Mouse (Mus musculus) kidney, embryonic 16.5 days (tissue): ENCODE measurements around the gene Csnk2a2. TPM values are rescaled to one million over a fixed set of nuclear protein-coding genes. Genes with fewer than 3 reads are reported as not detected.
A peak's percentile ranks its signal among the peaks of the same experiment; 100 is the strongest.

Experiments
- ATAC-seq: fragments of 200-750 bp; cut with Nextera tagmentation; 2 replicates; pipeline ENCODE4 v1.8.0; 2017; ENCODE audit warnings: moderate TSS enrichment; ENCODE audit not compliant: low FRiP score, low TSS enrichment
- H3K27ac ChIP-seq: fragments of 300-500 bp; sonication (generic); 2 replicates; pipeline ENCODE4 v1.5.1; 2014; ENCODE audit warnings: low read length
- H3K27me3 ChIP-seq: fragments of 300-500 bp; sonication (generic); 2 replicates; pipeline ENCODE4 v1.6.1; 2014; ENCODE audit warnings: low read length, control low read depth, mixed read lengths; ENCODE audit not compliant: insufficient read depth
- H3K36me3 ChIP-seq: fragments of 300-500 bp; sonication (generic); 2 replicates; pipeline ENCODE4 v1.6.1; 2014; ENCODE audit warnings: low read length, control low read depth, mixed read lengths; ENCODE audit not compliant: insufficient read depth
- H3K4me1 ChIP-seq: fragments of 300-500 bp; sonication (generic); 2 replicates; pipeline ENCODE4 v1.6.1; 2014; ENCODE audit warnings: low read length, control low read depth, mixed read lengths; ENCODE audit not compliant: insufficient read depth
- H3K4me2 ChIP-seq: fragments of 300-500 bp; sonication (generic); replicated peaks from 2 replicates; pipeline ENCODE4 v1.6.1; 2014; ENCODE audit warnings: low read depth, low read length
- H3K4me3 ChIP-seq: fragments of 300-500 bp; sonication (generic); 2 replicates; pipeline ENCODE4 v1.5.1; 2014; ENCODE audit warnings: mild to moderate bottlenecking, low read length
- H3K9ac ChIP-seq: fragments of 300-500 bp; sonication (generic); replicated peaks from 2 replicates; pipeline ENCODE4 v1.6.1; 2014; ENCODE audit warnings: low read length
- H3K9me3 ChIP-seq: fragments of 300-500 bp; sonication (generic); 2 replicates; pipeline ENCODE4 v1.6.1; 2016; ENCODE audit warnings: low read length, control low read depth
- WGBS: fragments of 180-500 bp; shearing (Covaris S2); extraction: QIAGEN DNeasy Blood & Tissue Kit; methylation state at CpG from one replicate; pipeline ENCODE4 v1.1.7; 2014; 5-methylcytosine and 5-hydroxymethylcytosine counted together
- polyA plus RNA-seq: library from polyadenylated mRNA; unstranded; fragments of >200 nt; fragmentation: Nextera tagmentation; extraction: Ambion mirVana; gene quantifications from 2 replicates; pipeline ENCODE4 v1.2.1, GENCODE M21; 2015

Csnk2a2 gene
- polyA plus RNA-seq, 1 experiment from 2014 or later: 8.0 TPM

DNA sequence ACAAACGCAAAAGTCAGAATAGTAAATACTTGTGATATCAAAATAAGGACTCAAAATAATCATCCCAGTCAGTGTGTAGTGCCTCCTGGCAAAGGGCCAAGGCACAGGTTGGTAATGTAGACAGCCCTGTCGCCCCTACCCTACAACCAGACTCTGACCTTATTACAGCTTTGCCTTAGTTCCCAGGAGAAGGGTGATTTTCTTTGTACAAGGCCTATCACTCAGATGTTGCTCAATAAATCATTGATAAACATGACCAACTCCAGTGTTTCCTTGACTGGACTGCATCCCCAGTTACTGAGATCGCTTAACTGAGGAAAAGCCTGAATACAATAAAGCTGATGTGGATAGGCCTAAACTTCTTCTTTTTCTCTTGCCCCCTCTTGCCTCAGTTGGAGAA is 57.4 kb downstream of the Csnk2a2 start:
- Histone ChIP-seq H3K4me2 (peak overlapping the region; percentile 69; the same call in 1 of the 2 replicates), H3K36me3 (no peaks in the 10 kb centered on the region), H3K9me3 (no peaks in the 10 kb centered on the region), H3K4me1 (peaks cover 43% of the 10 kb centered on the region), H3K4me3 (no peak overlapping the region), H3K27ac (no peak overlapping the region), H3K27me3 (no peaks in the 10 kb centered on the region), H3K9ac (no peak overlapping the region)
- WGBS: 73% methylated on average over 3 of the region's 3 CpGs
- no peak for ATAC-seq

DNA sequence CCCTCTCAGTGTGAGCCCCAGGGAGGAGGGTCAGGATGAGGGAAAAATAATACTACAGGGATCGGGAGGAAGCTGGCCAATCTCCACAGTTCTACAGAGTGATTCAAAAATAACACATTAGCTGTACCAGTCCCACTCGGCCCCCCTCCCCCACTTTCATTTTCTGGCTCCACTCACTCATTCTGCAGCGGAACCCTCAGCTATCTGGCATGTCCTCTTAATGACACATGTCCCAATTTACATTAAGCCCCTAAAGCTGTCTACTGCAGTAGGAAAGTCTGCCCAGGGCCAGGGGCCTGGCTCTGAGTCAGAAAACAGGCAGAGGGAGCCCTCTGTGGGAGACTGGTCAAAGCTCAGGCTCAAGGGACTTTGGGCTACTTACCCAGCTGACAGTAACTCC is 59.9 kb downstream of the Csnk2a2 start:
- Histone ChIP-seq H3K27me3 (no peaks in the 10 kb centered on the region), H3K4me1 (peaks cover 53% of the 10 kb centered on the region), H3K36me3 (no peaks in the 10 kb centered on the region), H3K4me3 (no peak overlapping the region), H3K9ac (peak overlapping the region; percentile 24), H3K9me3 (no peaks in the 10 kb centered on the region), H3K4me2 (0 out of 2 replicates have a peak overlapping the region, but pooled peaks have one; percentile 2), H3K27ac (peak overlapping the region; percentile 5; the same call in 1 of the 2 replicates)
- WGBS: 23% methylated on average over 3 of the region's 3 CpGs
- ATAC-seq: no peak

DNA sequence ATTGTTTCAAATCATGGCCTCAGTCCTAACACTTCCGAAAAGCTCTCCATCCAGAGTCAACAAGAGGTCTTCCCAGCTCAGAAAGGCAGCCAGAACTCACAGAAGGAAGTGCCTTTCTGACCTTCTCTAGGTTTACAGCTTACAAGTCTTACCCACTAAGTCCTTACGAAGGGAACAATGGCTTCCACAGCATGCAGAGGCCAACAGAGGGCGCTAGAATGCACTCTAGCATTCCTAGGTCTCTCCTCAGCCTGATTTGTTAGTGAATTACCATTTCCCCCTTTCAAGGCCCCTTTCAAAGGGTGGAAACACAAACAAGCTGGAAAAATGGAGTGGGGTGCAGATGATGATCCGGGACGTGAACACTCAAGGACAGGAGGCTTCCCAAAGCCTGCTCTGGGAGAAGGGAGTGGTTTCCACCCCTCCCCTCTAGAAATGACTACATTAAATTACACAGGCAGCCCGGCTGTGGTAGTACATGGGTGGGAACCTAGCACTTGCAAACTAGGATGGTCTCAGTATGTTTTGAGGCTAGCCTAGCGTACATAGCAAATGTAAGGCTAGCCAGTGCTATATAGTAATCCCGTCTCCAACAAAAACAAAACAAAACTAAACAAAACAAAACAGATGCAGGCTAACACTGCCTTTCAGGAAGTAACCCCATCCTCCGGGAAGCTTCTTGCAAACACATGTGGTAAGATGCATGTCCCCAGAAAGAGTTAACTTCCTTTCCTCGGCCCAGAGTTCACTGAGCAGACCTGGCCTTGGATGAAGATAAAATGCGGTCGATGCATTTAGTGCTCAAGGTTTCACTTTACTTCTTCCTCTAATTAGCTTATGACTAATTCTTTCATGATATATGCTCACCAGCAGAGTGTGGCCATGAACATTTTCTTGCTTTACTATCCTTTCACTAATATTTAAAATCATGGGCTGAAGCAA is 62.0 kb downstream of the Csnk2a2 start:
- Histone ChIP-seq H3K4me1 (peaks cover 43% of the 10 kb centered on the region), H3K4me3 (0 out of 2 replicates have a peak overlapping the region, but pooled peaks have one; percentile 4)
- ATAC-seq: peak; percentile 39

DNA sequence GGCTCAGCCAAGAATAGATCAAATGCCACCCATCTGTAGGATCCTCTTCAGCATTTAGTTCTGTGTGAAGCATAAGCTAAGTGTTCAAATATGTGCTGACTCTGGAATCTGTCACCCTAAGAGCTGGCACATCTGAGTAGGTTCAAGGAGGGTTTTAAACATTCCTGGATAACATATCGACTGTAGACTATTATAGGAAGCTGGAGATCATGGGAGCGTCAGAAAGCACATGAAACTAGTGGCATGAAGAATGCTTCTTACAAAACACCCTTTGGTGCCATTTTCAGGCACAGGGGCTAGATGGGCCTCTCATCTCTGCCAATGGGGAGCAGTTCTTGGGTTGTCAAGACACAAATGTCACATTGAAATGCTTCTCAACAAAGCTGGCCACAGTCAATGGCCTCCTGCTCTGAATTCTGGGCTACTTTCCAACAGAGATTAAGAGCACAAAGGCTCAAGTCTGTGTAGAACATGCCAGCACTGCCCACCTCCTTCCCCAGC is 63.0 kb downstream of the Csnk2a2 start:
- Histone ChIP-seq H3K9ac (no peak overlapping the region), H3K9me3 (no peaks in the 10 kb centered on the region), H3K4me3 (no peak overlapping the region), H3K27ac (peak overlapping the region; percentile 61), H3K36me3 (peaks cover 12% of the 10 kb centered on the region), H3K4me2 (no peak overlapping the region), H3K27me3 (no peaks in the 10 kb centered on the region), H3K4me1 (peaks cover 34% of the 10 kb centered on the region)
- 64% methylated on average over 2 of the region's 2 CpGs for WGBS
- ATAC-seq: no peak

More for the DNA sequence above, 62.0 kb downstream of the Csnk2a2 start:
- Histone ChIP-seq H3K9me3 (no peaks in the 10 kb centered on the region), H3K36me3 (peaks cover 2% of the 10 kb centered on the region), H3K27ac (peak overlapping the region; percentile 82), H3K27me3 (no peaks in the 10 kb centered on the region), H3K9ac (0 out of 2 replicates have a peak overlapping the region, but pooled peaks have one; percentile 35), H3K4me2 (peak overlapping the region; percentile 39)
- WGBS: 23% methylated on average over 12 of the region's 12 CpGs

DNA sequence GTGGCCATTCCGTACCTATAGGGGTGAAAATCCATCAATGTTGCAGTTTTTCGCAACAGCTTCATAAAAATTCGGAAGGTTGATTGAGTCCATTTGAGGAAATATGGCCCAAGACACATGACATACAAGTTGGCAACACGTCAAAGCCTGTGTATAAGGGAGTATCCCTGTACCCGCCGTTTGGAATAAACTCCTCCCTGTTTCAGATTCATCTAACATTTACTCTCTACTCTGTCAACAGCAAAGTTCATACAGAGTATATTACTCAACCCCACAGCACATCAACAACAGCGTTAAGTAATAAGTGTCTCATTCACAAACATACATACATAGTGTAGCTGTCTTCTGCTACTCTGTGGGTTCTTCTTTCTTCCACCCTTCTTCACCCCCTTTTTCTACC is 65.2 kb downstream of the Csnk2a2 start:
- peaks cover 26% of the 10 kb centered on the region for H3K4me1 ChIP-seq
- H3K27me3 ChIP-seq: no peaks in the 10 kb centered on the region
- no peak for ATAC-seq
- H3K9me3 ChIP-seq: no peaks in the 10 kb centered on the region
- no peak overlapping the region for H3K27ac ChIP-seq
- 82% methylated on average over 7 of the region's 7 CpGs for WGBS
- H3K9ac ChIP-seq: no peak overlapping the region
- H3K4me2 ChIP-seq: no peak overlapping the region
- H3K4me3 ChIP-seq: no peak overlapping the region
- H3K36me3 ChIP-seq: peaks cover 32% of the 10 kb centered on the region

DNA sequence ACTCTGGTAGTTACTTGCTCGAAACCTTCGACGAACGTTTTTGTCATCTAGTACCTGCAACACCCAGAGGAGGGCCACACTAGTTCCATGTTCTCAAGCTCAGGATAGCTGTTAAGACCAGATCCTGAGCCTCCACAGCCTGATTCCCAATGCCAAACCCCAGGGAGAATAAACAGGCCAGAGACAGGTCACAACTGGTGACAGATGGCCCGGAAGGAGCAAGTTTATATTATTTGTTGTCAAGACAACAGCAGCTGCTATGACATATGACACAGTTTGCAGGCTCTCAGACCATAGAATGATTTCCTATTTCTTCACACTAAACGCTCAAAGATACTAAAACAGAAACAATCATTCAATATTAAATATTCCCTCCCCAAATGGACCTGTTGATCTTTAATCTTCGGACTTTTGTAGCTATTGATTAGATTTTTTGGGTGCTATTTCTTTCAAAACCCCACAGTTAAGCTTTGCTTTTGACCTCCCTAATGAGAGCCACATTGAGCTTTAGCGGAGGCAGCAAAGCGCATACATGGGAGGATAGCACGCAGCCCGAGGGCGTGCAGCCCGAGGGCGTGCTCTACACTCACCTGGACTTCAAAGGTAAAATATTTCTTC is 67.5 kb downstream of the Csnk2a2 start:
- Histone ChIP-seq H3K9me3 (no peaks in the 10 kb centered on the region), H3K27ac (no peak overlapping the region), H3K27me3 (no peaks in the 10 kb centered on the region), H3K4me3 (no peak overlapping the region), H3K4me1 (peaks cover 8% of the 10 kb centered on the region), H3K9ac (no peak overlapping the region), H3K36me3 (peaks cover 45% of the 10 kb centered on the region), H3K4me2 (no peak overlapping the region)
- ATAC-seq: no peak
- WGBS: 90% methylated on average over 14 of the region's 14 CpGs

DNA sequence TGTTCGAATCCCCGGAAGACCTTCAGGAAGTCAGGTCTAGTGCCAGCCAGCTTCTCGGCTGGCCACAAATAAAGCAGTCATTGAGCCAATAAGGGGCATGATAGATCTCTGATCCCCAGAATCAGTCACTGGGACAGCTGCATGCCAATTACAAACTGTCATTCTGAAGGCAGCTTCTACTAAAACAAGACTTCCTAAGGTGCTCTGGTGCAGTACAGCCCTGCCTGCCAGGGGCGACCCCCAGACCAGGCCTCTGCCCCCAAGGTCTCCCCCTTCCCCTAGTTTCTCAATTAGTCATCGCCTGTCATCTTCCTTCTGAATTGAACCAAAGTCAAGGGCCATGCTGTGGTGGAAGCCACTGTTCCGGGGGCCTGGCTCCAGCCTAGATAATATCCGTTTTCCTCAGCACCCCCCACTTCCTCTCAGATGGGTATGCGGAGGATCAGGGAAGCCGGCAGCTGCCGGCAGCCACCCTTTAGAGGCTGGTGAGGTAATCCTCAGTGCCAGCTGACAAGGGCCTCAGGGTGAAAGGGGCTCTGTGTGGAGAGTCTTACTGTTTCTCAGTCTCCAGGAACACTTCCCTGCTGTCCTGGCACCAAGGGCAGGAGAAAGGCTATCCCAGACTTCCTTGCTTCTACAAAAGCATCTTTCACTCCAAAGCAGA is 78.4 kb downstream of the Csnk2a2 start:
- peak overlapping the region; percentile 9; the same call in 1 of the 2 replicates for H3K27ac ChIP-seq
- H3K27me3 ChIP-seq: no peaks in the 10 kb centered on the region
- peaks cover 5% of the 10 kb centered on the region; the same call in 1 of the 2 replicates for H3K4me1 ChIP-seq
- WGBS: 48% methylated on average over 10 of the region's 10 CpGs
- H3K36me3 ChIP-seq: no peaks in the 10 kb centered on the region
- no peak overlapping the region for H3K9ac ChIP-seq
- no peak overlapping the region for H3K4me3 ChIP-seq
- H3K9me3 ChIP-seq: no peaks in the 10 kb centered on the region
- no peak overlapping the region for H3K4me2 ChIP-seq
- ATAC-seq: no peak

DNA sequence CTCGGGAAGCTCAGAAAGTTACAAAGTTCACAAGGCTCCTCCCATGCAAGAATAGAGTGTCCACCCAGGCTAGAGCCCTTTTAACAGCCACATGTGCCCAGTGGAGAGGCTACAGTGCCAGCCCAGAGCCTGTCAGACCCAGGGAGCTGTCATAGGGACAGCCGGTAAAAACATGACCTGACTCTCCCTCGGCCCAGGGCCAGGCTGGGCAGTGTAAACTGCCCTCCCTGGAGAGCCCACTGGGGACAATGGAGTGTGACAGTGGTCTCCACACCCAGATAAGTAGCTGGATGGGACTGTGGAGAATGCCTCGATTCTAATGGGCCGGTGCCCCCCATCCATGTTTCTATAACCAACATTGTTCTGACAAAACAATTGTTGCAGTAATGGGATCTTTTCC is 80.3 kb downstream of the Csnk2a2 start:
- Histone ChIP-seq H3K4me3 (no peak overlapping the region), H3K9me3 (no peaks in the 10 kb centered on the region), H3K36me3 (no peaks in the 10 kb centered on the region), H3K4me1 (peaks cover 5% of the 10 kb centered on the region; the same call in 1 of the 2 replicates), H3K27ac (no peak overlapping the region), H3K27me3 (no peaks in the 10 kb centered on the region), H3K4me2 (no peak overlapping the region), H3K9ac (no peak overlapping the region)
- ATAC-seq: 0 out of 2 replicates have a peak, but pooled peaks have one; percentile 46
- WGBS: 54% methylated on average over 5 of the region's 5 CpGs

DNA sequence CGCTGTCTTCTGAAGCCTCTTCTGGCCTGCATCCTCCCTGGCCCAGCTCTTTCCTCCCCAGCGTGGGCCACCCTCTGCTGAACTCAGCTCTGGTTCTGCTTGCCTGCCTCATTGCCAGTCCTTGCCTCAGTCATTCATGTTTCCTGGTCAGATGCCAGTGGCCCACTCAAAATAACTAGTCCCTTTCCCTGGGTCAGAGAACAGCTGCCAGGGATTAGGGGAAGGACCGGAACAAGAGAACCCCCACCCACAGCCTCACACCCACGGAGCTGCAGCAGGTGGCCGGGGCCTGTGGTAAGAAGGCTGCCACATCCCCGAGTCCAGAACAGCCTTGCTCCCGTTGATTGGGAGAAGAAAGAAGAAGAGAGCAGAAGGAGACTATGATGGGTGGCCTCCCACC is 88.7 kb downstream of the Csnk2a2 start:
- no peak overlapping the region for H3K4me3 ChIP-seq
- H3K36me3 ChIP-seq: no peaks in the 10 kb centered on the region
- 0 out of 2 replicates have a peak, but pooled peaks cover 8% of the 10 kb centered on the region for H3K4me1 ChIP-seq
- WGBS: 75% methylated on average over 7 of the region's 7 CpGs
- H3K27ac ChIP-seq: no peak overlapping the region
- no peak for ATAC-seq
- H3K9ac ChIP-seq: no peak overlapping the region
- H3K4me2 ChIP-seq: no peak overlapping the region
- H3K27me3 ChIP-seq: no peaks in the 10 kb centered on the region
- no peaks in the 10 kb centered on the region for H3K9me3 ChIP-seq
